Mouse (Mus musculus) macrophage (primary cell): ENCODE results near the gene Sema6b. TPM values are rescaled to one million over a fixed set of nuclear protein-coding genes. Genes with fewer than 3 reads are reported as not detected.
A peak's percentile ranks its signal among the peaks of the same experiment; 100 is the strongest.

Experiments used
- H3K27ac ChIP-seq: fragments of 350-480 bp; formaldehyde crosslinking; 2 replicates; pipeline ENCODE4 v1.9.0; 2021
- H3K36me3 ChIP-seq: fragments of 350-480 bp; formaldehyde crosslinking; 2 replicates; pipeline ENCODE4 v1.9.0; 2021; ENCODE audit errors: inconsistent target
- H3K4me3 ChIP-seq: fragments of 350-480 bp; formaldehyde crosslinking; 2 replicates; pipeline ENCODE4 v1.9.0; 2021; ENCODE audit errors: inconsistent target
- H3K79me2 ChIP-seq: fragments of 350-480 bp; formaldehyde crosslinking; 2 replicates; pipeline ENCODE4 v1.9.0; 2021; ENCODE audit errors: inconsistent target
- WGBS: methylation state at CpG from one replicate; pipeline ENCODE4 v1.1.7; 2026; ENCODE audit warnings: inconsistent platforms; ENCODE audit not compliant: missing documents; 5-methylcytosine and 5-hydroxymethylcytosine counted together
- polyA plus RNA-seq: library from polyadenylated mRNA; stranded (reverse); fragments of 250-400 nt; gene quantifications from 3 replicates; pipeline ENCODE4 v1.2.4, GENCODE M21; 2018; ENCODE audit warnings: inconsistent platforms

Gene Sema6b
- polyA plus RNA-seq, 1 experiment from 2014 or later, result 3.0 TPM

DNA sequence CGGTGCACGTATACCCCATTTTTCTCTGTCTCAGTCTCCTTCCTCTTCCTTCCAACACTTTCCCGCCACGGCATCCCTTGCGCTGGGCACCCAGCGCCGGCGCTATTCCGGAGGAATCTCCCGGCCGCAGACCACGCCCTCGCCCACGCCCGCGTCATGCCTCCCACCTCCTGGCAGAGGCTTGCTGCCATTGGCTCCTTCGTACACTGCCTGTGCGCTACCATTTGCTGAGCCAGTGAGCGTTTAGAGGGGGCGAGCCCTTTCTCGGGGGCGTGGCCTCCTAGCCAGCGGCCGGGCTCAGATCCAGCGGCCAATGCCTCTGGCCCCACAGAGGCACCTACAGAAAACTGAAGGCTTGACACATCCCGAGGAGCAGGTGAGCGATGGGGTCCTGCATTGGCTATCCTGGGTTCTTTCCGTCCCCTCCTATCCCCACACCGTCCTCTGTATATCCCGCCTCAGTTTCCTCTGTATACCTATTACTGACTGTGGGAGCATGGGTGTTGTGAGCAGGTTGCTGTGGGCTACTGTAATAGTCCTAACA, 22.2 kb upstream of the Sema6b start, which contains the start of gene Tnfaip8l1:
Gene Tnfaip8l1, plus strand, starts transcription at position 247 of the 544 bp plus-strand sequence.
- H3K27ac ChIP-seq, result peak within 1 kb of the TSS; percentile 51
- WGBS, result under 1% methylated on average over 30 of the region's 30 CpGs
- no peaks in the 10 kb centered on the region for H3K36me3 ChIP-seq

DNA sequence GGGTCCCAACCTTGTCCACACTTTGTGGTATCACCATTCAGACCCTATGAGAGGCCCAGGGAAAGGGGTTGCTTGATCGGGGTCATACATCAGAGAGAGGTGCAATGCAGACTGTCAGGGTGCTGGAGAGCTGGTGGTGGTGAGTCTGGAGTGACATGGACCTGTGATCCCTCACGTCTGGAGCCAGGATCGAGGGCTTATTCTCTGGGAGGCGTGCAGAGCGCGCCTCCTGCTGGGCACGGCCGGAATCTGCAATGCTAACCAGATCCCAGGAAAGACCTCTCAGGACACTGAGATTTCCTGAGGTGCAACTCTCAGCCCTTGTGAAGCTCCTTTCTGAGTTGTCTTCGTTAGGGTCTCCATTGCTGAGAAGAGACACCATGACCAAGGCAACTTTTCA, 19.6 kb upstream of the Sema6b start:
- Histone ChIP-seq H3K79me2 (no peaks in the 10 kb centered on the region), H3K27ac (no peak overlapping the region), H3K4me3 (no peak overlapping the region), H3K36me3 (no peaks in the 10 kb centered on the region)
- WGBS, result 4% methylated on average over 9 of the region's 9 CpGs

More for the DNA sequence above, 22.2 kb upstream of the Sema6b start, which contains the start of gene Tnfaip8l1:
- H3K79me2 ChIP-seq, result no peaks in the 10 kb centered on the region
- H3K4me3 ChIP-seq, result peak within 1 kb of the TSS; percentile 49

- 25% methylated on average over 9 of the region's 9 CpGs for WGBS
- no peak overlapping the region for H3K27ac ChIP-seq
- H3K36me3 ChIP-seq, result no peaks in the 10 kb centered on the region
- no peak overlapping the region for H3K4me3 ChIP-seq
- no peaks in the 10 kb centered on the region for H3K79me2 ChIP-seq
Measured at GRCm38 (mm10) chr17:56153643-56154042, 13.5 kb upstream of the Sema6b start.

GRCm38 (mm10) chr17:56149897-56150296, 9.8 kb upstream of the Sema6b start:
- 73% methylated on average over 2 of the region's 2 CpGs for WGBS
- H3K4me3 ChIP-seq, result no peak overlapping the region
- no peaks in the 10 kb centered on the region for H3K79me2 ChIP-seq
- H3K27ac ChIP-seq, result no peak overlapping the region
- H3K36me3 ChIP-seq, result no peaks in the 10 kb centered on the region

GRCm38 (mm10) chr17:56148790-56149618, 8.9 kb upstream of the Sema6b start:
- 10% methylated on average over 28 of the region's 30 CpGs for whole genome bisulfite sequencing
- Histone ChIP-seq H3K79me2 (no peaks in the 10 kb centered on the region), H3K4me3 (no peak overlapping the region), H3K36me3 (no peaks in the 10 kb centered on the region), H3K27ac (no peak overlapping the region)

DNA sequence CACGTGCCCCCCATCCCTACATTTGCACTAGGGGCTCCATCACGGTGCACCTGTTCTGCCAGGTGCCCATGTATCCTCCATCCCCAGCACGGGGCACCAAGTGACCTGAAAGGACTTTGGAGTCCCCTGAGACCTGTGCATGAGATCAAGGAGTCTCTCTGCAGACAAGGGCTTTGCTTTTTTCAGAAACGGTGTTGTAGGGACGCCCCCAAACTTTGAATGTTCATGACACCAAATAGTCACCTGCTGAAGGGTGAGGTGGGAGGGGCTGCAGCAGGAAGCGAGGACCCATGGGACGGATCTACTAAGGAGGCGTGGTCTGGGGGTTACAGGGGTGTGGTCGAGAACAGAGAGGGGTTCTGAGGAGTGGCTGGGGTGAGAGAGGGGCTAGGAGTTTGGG, 8.1 kb upstream of the Sema6b start:
- Histone ChIP-seq H3K4me3 (no peak overlapping the region), H3K36me3 (no peaks in the 10 kb centered on the region), H3K27ac (no peak overlapping the region), H3K79me2 (no peaks in the 10 kb centered on the region)
- WGBS, result 49% methylated on average over 9 of the region's 9 CpGs

- Histone ChIP-seq H3K4me3 (no peak overlapping the region), H3K36me3 (no peaks in the 10 kb centered on the region), H3K27ac (no peak overlapping the region), H3K79me2 (no peaks in the 10 kb centered on the region)
- 63% methylated on average over 12 of the region's 12 CpGs for WGBS
Measured at GRCm38 (mm10) chr17:56147420-56147819, 7.3 kb upstream of the Sema6b start.

DNA sequence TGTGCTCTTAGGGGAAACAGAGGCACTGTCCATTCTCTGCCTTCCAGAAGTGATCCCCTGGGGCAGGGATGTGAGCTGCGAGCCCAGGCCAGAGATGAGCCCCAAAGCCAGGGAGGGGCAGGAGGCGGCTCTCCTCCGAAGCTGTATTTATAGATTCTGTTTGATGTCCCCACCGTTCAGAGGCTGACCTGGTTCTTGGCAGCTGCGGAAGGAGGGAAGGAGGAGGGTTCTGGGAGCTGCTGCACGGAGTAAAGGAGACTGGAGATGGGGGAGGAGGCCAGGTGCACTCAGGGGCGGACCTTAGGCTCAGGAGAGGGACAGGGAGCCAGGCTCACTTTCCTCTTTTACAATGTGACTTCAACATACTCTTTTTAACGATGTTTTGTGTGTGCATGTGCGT, 6.0 kb upstream of the Sema6b start:
- no peaks in the 10 kb centered on the region for H3K79me2 ChIP-seq
- no peaks in the 10 kb centered on the region for H3K36me3 ChIP-seq
- H3K4me3 ChIP-seq, result no peak overlapping the region
- H3K27ac ChIP-seq, result no peak overlapping the region
- WGBS, result 64% methylated on average over 9 of the region's 9 CpGs

GRCm38 (mm10) chr17:56144546-56144945, 4.4 kb upstream of the Sema6b start:
- no peaks in the 10 kb centered on the region for H3K79me2 ChIP-seq
- WGBS, result 75% methylated on average over 9 of the region's 9 CpGs
- H3K27ac ChIP-seq, result no peak overlapping the region
- H3K36me3 ChIP-seq, result no peaks in the 10 kb centered on the region
- H3K4me3 ChIP-seq, result no peak overlapping the region

DNA sequence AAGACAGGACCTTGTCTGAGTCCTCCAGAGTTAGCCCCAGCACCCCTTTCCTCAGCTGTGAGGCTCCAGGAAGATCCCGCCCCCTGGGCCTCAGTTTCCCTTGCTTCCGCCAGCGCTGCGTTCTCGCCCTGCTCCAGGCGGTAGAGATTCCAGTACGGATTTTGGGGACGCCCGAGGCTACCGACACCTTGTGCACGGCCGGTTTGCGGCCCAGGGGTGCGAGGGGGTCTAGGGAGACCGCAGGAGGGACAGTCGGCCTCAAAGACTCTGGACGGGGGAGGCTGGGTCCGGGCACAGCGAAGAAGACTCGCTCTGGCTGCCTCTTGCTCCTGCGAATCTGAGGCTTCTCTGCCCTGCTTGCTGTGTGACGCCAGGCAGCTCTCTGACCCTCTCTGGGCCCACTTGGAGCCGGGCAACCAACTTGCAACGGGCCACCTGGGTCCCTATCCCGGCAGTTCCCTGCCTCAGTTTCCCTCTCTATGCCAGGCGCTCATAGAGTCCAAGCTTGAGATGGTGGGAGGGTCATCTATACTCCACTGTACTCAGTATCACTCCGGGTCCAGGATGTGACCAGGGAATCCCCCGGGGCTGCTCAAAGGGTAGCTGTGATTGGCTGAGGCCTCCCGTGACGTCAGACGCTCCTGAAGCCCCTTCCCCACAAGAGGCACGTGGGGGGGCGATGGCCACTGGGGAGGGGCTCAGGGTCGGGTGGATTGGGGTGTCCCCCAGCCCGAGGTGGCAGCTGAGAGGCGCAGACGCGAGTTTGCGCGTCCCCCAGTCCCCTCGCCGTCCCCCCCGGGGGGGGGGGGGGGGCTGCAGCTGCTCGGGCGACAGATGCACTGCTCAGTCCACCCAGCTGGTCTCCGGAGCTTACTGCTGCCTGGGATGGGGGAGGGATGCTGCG, 1.8 kb upstream of the Sema6b start:
- WGBS, result 9% methylated on average over 42 of the region's 47 CpGs
- Histone ChIP-seq H3K79me2 (no peaks in the 10 kb centered on the region), H3K36me3 (no peaks in the 10 kb centered on the region), H3K4me3 (no peak overlapping the region), H3K27ac (no peak overlapping the region)

GRCm38 (mm10) chr17:56139355-56139754, 788 bp downstream of the Sema6b start:
- 31% methylated on average over 19 of the region's 21 CpGs for whole genome bisulfite sequencing

DNA sequence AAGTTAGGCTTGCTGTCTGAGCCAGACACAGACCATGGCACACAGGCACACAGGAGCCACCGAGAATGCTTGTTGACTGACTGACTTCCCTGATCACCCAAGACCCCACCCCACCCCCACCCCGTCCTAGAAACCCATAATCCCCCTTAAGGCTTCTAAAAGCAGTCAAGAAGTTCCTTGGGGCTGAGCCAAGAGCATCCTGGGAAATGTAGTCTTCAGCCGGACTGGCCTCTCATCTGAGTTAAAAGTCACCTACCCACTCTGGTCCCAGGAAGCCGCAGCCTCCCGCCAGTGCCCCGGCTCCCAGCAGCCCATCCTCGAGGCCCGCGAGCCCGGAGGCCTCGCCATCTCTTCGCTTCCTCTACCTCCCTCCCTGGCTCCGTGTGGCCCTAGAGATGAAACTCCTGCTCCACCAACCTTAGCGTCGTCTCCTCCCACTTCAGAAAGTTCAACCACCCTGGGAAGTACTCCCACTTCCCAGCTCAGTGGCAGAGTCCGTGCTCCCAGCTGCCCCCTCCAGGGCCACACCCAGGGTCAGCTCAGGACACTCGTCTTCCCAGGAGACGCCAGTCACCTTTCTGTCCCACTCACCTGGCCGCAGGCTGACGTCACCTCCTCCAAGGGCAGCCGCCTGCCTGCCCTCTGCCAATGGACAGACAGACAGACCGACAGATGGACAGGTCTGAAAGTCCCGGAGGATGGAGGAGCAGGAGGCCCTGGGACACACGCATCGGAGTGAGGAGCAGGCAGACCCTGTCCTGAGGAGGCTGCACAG, 2.1 kb downstream of the Sema6b start:
- 77% methylated on average over 24 of the region's 25 CpGs for WGBS

More at GRCm38 (mm10) chr17:56139355-56139754, 788 bp downstream of the Sema6b start:
- no peaks in the 10 kb centered on the region for H3K79me2 ChIP-seq
- H3K36me3 ChIP-seq, result no peaks in the 10 kb centered on the region
- no peak overlapping the region for H3K27ac ChIP-seq
- H3K4me3 ChIP-seq, result no peak overlapping the region

DNA sequence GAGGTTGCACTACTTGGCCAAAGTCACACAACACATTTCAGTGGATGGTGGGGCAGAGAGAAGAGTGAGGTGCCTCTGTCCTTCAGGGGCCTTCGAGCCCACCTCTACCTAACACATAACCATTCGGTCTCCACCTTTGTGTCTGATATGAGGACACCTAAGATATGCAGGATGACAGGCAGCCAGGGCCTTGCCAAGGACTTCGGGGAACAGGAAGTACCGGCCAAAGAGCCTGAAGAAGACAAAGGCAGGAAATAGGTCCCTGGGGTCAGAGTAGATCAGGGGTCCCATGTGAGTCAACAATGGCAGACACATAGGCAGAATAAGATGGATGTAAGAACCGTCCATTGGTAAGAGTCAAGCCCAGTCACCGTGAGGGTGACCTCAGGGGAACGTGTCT, 3.6 kb downstream of the Sema6b start:
- 83% methylated on average over 7 of the region's 7 CpGs for WGBS
- Histone ChIP-seq H3K27ac (no peak overlapping the region), H3K79me2 (no peaks in the 10 kb centered on the region; the same call in 1 of the 2 replicates), H3K36me3 (no peaks in the 10 kb centered on the region), H3K4me3 (no peak overlapping the region)

More for the DNA sequence above, 2.1 kb downstream of the Sema6b start:
- Histone ChIP-seq H3K27ac (no peak overlapping the region), H3K79me2 (no peaks in the 10 kb centered on the region), H3K36me3 (no peaks in the 10 kb centered on the region), H3K4me3 (no peak overlapping the region)

DNA sequence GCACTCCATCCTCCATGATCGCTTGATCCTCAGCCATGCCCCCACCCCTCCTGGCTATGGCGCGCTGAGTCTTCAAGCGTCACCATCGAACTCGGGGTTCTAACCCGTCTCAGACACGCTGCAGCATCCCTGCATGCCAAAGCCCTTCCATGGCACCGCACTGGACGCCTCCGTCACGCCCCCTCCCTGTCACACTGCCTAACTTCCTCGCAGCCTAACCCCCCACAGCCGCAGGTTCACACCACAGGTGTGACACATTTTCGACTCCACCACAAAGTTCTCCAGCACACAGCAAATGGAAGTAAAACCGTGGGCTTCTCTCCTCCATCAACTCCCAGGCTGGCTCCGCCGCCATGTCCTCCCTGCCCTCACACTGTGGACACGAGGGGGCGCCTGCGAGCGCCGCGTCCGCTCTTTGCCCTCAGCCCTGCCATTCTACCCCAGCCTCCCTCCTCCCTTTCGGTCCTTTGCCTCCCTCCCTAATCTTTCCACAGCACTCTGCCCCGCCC, 5.6 kb downstream of the Sema6b start:
- Histone ChIP-seq H3K27ac (peak overlapping the region; percentile 88), H3K79me2 (no peaks in the 10 kb centered on the region; the same call in 1 of the 2 replicates), H3K4me3 (peak overlapping the region; percentile 51), H3K36me3 (peaks cover 15% of the 10 kb centered on the region)
- WGBS, result 3% methylated on average over 27 of the region's 27 CpGs
